Mouse (Mus musculus) kidney, postnatal 0 days (tissue): ENCODE measurements around the gene Gtf2h4. TPM values are rescaled to one million over a fixed set of nuclear protein-coding genes. Genes with fewer than 3 reads are reported as not detected.
A peak's percentile ranks its signal among the peaks of the same experiment; 100 is the strongest.

ENCODE experiments used
- ATAC-seq: fragments of 200-750 bp; cut with Nextera tagmentation; replicated peaks from 2 replicates; pipeline ENCODE4 v1.8.0; 2017; ENCODE audit warnings: low read depth, moderate number of reproducible peaks, moderate TSS enrichment, moderate library complexity; ENCODE audit not compliant: low FRiP score
- DNase-seq: peaks from one replicate; pipeline ENCODE4 v3.0.0-alpha.2; 2016; ENCODE audit warnings: low spot score
- H3K27ac ChIP-seq: fragments of 300-500 bp; sonication (generic); 2 replicates; pipeline ENCODE4 v1.5.1; 2014; ENCODE audit warnings: mild to moderate bottlenecking
- H3K27me3 ChIP-seq: fragments of 300-500 bp; sonication (generic); 2 replicates; pipeline ENCODE4 v1.6.1; 2014; ENCODE audit warnings: low read length, mixed read lengths; ENCODE audit not compliant: insufficient read depth
- H3K36me3 ChIP-seq: fragments of 300-500 bp; sonication (generic); 2 replicates; pipeline ENCODE4 v1.6.1; 2014; ENCODE audit warnings: low read length, mixed read lengths; ENCODE audit not compliant: insufficient read depth
- H3K4me1 ChIP-seq: fragments of 300-500 bp; sonication (generic); replicated peaks from 2 replicates; pipeline ENCODE4 v1.6.1; 2014; ENCODE audit warnings: antibody characterized with exemption, low read length, mixed read lengths; ENCODE audit not compliant: insufficient read depth
- H3K4me2 ChIP-seq: fragments of 300-500 bp; sonication (generic); 2 replicates; pipeline ENCODE4 v1.6.1; 2014; ENCODE audit warnings: mild to moderate bottlenecking, low read length, moderate library complexity, mixed read lengths
- H3K4me3 ChIP-seq: fragments of 300-500 bp; sonication (generic); replicated peaks from 2 replicates; pipeline ENCODE4 v1.5.1; 2014; ENCODE audit warnings: low read depth, low read length
- H3K9ac ChIP-seq: fragments of 300-500 bp; sonication (generic); 2 replicates; pipeline ENCODE4 v1.6.1; 2014; ENCODE audit warnings: low read depth, low read length
- H3K9me3 ChIP-seq: fragments of 300-500 bp; sonication (generic); replicated peaks from 2 replicates; pipeline ENCODE4 v1.6.1; 2016; ENCODE audit warnings: low read length, inconsistent platforms, mixed read lengths
- CTCF ChIP-seq: IDR thresholded peaks from 2 replicates; pipeline ENCODE4 v1.5.1; 2016; ENCODE audit warnings: antibody characterized with exemption, low read depth, mild to moderate bottlenecking, moderate library complexity
- WGBS: fragments of 180-500 bp; shearing (Covaris S2); extraction: QIAGEN DNeasy Blood & Tissue Kit; methylation state at CpG from one replicate; pipeline ENCODE4 v1.1.7; 2014; 5-methylcytosine and 5-hydroxymethylcytosine counted together
- polyA plus RNA-seq: library from polyadenylated mRNA; unstranded; fragments of >200 nt; fragmentation: Nextera tagmentation; extraction: Ambion mirVana; gene quantifications from 2 replicates; pipeline ENCODE4 v1.2.1, GENCODE M21; 2015

Gene Gtf2h4
- polyA plus RNA-seq, 1 experiment from 2014 or later: 36.5 TPM

DNA sequence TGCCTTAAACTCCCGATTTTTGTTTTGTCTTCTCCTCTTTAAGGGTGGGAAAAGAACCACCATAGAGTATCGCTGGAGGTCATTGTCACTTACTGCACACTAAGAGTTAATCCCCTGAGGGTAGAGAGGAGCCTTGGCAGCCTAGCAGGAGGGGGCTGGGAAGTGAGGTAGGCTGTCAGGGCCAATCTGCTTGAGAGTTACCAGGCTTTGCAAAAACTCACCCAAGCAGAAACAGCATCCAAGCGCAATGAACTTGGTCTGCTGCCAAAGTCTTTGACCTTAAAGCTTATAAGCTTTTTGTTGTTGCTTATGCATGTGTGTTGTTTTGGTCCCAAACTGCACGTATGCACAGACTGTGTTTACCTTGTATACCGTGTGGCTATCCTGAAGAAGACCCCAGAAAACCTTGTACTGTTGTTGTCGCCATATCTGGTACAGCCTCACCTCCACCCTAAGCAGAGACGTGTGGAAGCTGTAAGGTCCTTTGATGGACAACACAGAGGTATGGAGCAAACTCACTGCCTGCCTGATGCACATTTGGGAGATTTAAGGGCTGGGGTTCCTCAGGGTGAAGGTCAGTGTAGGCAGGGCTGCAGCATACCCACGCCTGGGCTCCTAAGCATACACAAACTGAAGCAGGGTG is 37.3 kb upstream of the Gtf2h4 start:
- peak; percentile 73 for DNase-seq
- no peaks in the 10 kb centered on the region for H3K27me3 ChIP-seq
- no peak for TF ChIP-seq CTCF
- H3K4me2 ChIP-seq: no peak overlapping the region
- no peak overlapping the region for H3K9ac ChIP-seq
- peaks cover 12% of the 10 kb centered on the region; the same call in 1 of the 2 replicates for H3K4me1 ChIP-seq
- H3K27ac ChIP-seq: peak overlapping the region; percentile 81
- no peak overlapping the region for H3K4me3 ChIP-seq
- 14% methylated on average over 8 of the region's 8 CpGs for WGBS
- H3K9me3 ChIP-seq: no peaks in the 10 kb centered on the region
- ATAC-seq: peak; percentile 78; the same call in 1 of the 2 replicates
- no peaks in the 10 kb centered on the region for H3K36me3 ChIP-seq

DNA sequence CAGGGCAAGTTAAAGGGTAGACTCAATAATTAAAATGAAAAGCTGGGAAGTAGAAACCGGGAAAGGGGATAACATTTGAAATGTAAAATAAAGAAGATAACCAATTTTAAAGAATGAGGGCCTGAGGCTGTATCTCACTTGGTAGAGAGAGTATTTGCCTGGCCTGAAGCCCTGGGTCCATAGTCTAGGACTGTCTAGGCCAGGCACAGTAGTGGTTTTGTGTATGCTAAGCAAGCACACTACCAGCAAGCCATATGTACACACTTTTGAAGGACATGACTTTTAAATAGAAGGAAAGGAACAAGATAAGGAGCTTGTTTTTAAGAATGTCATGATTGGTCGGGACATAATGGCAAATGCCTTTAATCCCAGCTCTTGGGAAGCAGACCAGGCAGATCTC is 35.1 kb upstream of the Gtf2h4 start:
- no peaks in the 10 kb centered on the region for H3K9me3 ChIP-seq
- ATAC-seq (no peak), DNase-seq (no peak)
- 74% methylated on average over 2 of the region's 2 CpGs for WGBS
- H3K36me3 ChIP-seq: no peaks in the 10 kb centered on the region
- no peak overlapping the region for H3K4me2 ChIP-seq
- no peak for TF ChIP-seq CTCF
- H3K4me3 ChIP-seq: no peak overlapping the region
- H3K27me3 ChIP-seq: no peaks in the 10 kb centered on the region
- H3K9ac ChIP-seq: no peak overlapping the region
- no peak overlapping the region for H3K27ac ChIP-seq
- peaks cover 19% of the 10 kb centered on the region for H3K4me1 ChIP-seq

GRCm38 (mm10) chr17:35707929-35708328 is 34.4 kb upstream of the Gtf2h4 start:
- Histone ChIP-seq H3K4me1 (peaks cover 19% of the 10 kb centered on the region), H3K4me3 (no peak overlapping the region), H3K4me2 (no peak overlapping the region), H3K27me3 (no peaks in the 10 kb centered on the region), H3K36me3 (no peaks in the 10 kb centered on the region), H3K9ac (no peak overlapping the region), H3K27ac (no peak overlapping the region), H3K9me3 (no peaks in the 10 kb centered on the region)
- ATAC-seq: no peak
- TF ChIP-seq CTCF: no peak
- DNase-seq: peak; percentile 30
- 58% methylated on average over 7 of the region's 7 CpGs for WGBS

GRCm38 (mm10) chr17:35705836-35706235 is 32.3 kb upstream of the Gtf2h4 start:
- peak overlapping the region; percentile 93 for H3K27ac ChIP-seq
- DNase-seq: peak; percentile 60

GRCm38 (mm10) chr17:35704621-35705464 is 31.3 kb upstream of the Gtf2h4 start, which contains the start of gene Ddr1:
Gene Ddr1 (minus strand): TSS chr17:35704621.
- Histone ChIP-seq H3K4me2 (peak within 1 kb of the TSS; percentile 67), H3K9ac (peak within 1 kb of the TSS; percentile 39), H3K27ac (peak within 1 kb of the TSS; percentile 93), H3K9me3 (no peaks in the 10 kb centered on the region), H3K4me1 (peaks cover 22% of the 10 kb centered on the region), H3K4me3 (peak within 1 kb of the TSS; percentile 40), H3K27me3 (no peaks in the 10 kb centered on the region), H3K36me3 (no peaks in the 10 kb centered on the region)
- 7% methylated on average over 19 of the region's 19 CpGs for WGBS
- TF ChIP-seq CTCF: no peak
- ATAC-seq (peak; percentile 27), DNase-seq (peak; percentile 94)

More at GRCm38 (mm10) chr17:35705836-35706235, 32.3 kb upstream of the Gtf2h4 start:
- no peaks in the 10 kb centered on the region for H3K27me3 ChIP-seq
- H3K36me3 ChIP-seq: no peaks in the 10 kb centered on the region
- TF ChIP-seq CTCF: peak; percentile 76
- no peaks in the 10 kb centered on the region for H3K9me3 ChIP-seq
- no peak for ATAC-seq
- H3K9ac ChIP-seq: no peak overlapping the region
- whole genome bisulfite sequencing: 35% methylated on average over 4 of the region's 4 CpGs
- H3K4me1 ChIP-seq: peaks cover 31% of the 10 kb centered on the region
- no peak overlapping the region for H3K4me2 ChIP-seq
- H3K4me3 ChIP-seq: no peak overlapping the region

GRCm38 (mm10) chr17:35703751-35704271 is 30.3 kb upstream of the Gtf2h4 start:
- H3K4me3 ChIP-seq: peak overlapping the region; percentile 40
- H3K27me3 ChIP-seq: no peaks in the 10 kb centered on the region
- peak; percentile 80 for DNase-seq
- H3K9me3 ChIP-seq: no peaks in the 10 kb centered on the region
- 0 out of 2 replicates have a peak, but pooled peaks have one; percentile 18 for ATAC-seq
- peak overlapping the region; percentile 67 for H3K4me2 ChIP-seq
- H3K4me1 ChIP-seq: peaks cover 22% of the 10 kb centered on the region
- TF ChIP-seq CTCF: no peak
- H3K36me3 ChIP-seq: no peaks in the 10 kb centered on the region
- 3% methylated on average over 14 of the region's 14 CpGs for WGBS
- peak overlapping the region; percentile 39 for H3K9ac ChIP-seq
- peak overlapping the region; percentile 93 for H3K27ac ChIP-seq
